Mouse (Mus musculus) liver, embryonic 16.5 days (tissue): ENCODE data around the gene Hist1h4h. TPM values are rescaled to one million over a fixed set of nuclear protein-coding genes. Genes with fewer than 3 reads are reported as not detected.
"Not testable (repeated sequence)": the region's sequence is repeated elsewhere in the genome, so short reads cannot be mapped to it uniquely, and the experiment has no call there.

ENCODE experiments used
- ATAC-seq: fragments of 200-750 bp; cut with Nextera tagmentation; 2 replicates; pipeline ENCODE4 v1.8.0; 2017; ENCODE audit warnings: low read depth, mild to moderate bottlenecking, moderate number of reproducible peaks, moderate library complexity
- H3K27ac ChIP-seq: fragments of 300-500 bp; sonication (generic); 2 replicates; pipeline ENCODE4 v1.5.1; 2014; ENCODE audit warnings: mild to moderate bottlenecking, low read length
- H3K27me3 ChIP-seq: fragments of 300-500 bp; sonication (generic); 2 replicates; pipeline ENCODE4 v1.6.1; 2014; ENCODE audit warnings: low read depth, low read length, mixed read lengths; ENCODE audit not compliant: control insufficient read depth, insufficient read depth
- H3K36me3 ChIP-seq: fragments of 300-500 bp; sonication (generic); 2 replicates; pipeline ENCODE4 v1.6.1; 2014; ENCODE audit warnings: mild to moderate bottlenecking; ENCODE audit not compliant: control insufficient read depth, insufficient read depth
- H3K4me1 ChIP-seq: fragments of 300-500 bp; sonication (generic); 2 replicates; pipeline ENCODE4 v1.6.1; 2014; ENCODE audit warnings: low read depth, low read length, mixed read lengths; ENCODE audit not compliant: control insufficient read depth
- H3K4me2 ChIP-seq: fragments of 300-500 bp; sonication (generic); 2 replicates; pipeline ENCODE4 v1.6.1; 2014; ENCODE audit warnings: low read depth, low read length, mixed read lengths
- H3K4me3 ChIP-seq: fragments of 300-500 bp; sonication (generic); 2 replicates; pipeline ENCODE4 v1.5.1; 2014; ENCODE audit warnings: low read depth, mild to moderate bottlenecking, low read length
- H3K9ac ChIP-seq: fragments of 300-500 bp; sonication (generic); 2 replicates; pipeline ENCODE4 v1.6.1; 2014; ENCODE audit warnings: low read depth, low read length
- H3K9me3 ChIP-seq: fragments of 300-500 bp; sonication (generic); replicated peaks from 2 replicates; pipeline ENCODE4 v1.6.1; 2016; ENCODE audit warnings: low read length; ENCODE audit not compliant: control insufficient read depth
- WGBS: fragments of 180-500 bp; shearing (Covaris S2); extraction: QIAGEN DNeasy Blood & Tissue Kit; methylation state at CpG from one replicate; pipeline ENCODE4 v1.1.7; 2014; ENCODE audit not compliant: insufficient replicate concordance; 5-methylcytosine and 5-hydroxymethylcytosine counted together
- polyA plus RNA-seq: library from polyadenylated mRNA; unstranded; fragments of >200 nt; fragmentation: Nextera tagmentation; extraction: Ambion mirVana; gene quantifications from 2 replicates; pipeline ENCODE4 v1.2.1, GENCODE M21; 2015

Gene Hist1h4h
- polyA plus RNA-seq, 1 experiment from 2014 or later = 5.5 TPM

DNA sequence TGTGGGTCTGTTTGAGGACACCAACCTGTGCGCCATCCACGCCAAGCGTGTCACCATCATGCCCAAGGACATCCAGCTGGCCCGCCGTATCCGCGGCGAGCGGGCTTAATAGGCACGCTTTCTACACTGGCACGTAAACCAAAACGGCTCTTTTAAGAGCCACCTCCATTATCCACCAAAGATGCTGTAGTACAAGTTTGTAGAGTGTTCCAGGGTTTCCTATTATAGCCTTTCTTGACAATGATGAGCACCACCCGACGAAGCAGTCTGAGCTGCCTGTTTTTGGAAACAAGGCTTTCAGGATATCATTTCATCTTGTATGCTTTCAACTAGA lies 13.9 kb downstream of the Hist1h4h start:
- Histone ChIP-seq H3K4me2 (peak overlapping the region; percentile 44), H3K4me3 (peak overlapping the region; percentile 60), H3K27ac (peak overlapping the region; percentile 99), H3K9ac (peak overlapping the region; percentile 47)
- ATAC-seq = peak; percentile 2; the same call in 1 of the 2 replicates
- 0% methylated on average over 14 of the region's 14 CpGs for WGBS
- H3K9me3 ChIP-seq, H3K27me3 ChIP-seq, H3K36me3 ChIP-seq, H3K4me1 ChIP-seq: not testable (repeated sequence)

DNA sequence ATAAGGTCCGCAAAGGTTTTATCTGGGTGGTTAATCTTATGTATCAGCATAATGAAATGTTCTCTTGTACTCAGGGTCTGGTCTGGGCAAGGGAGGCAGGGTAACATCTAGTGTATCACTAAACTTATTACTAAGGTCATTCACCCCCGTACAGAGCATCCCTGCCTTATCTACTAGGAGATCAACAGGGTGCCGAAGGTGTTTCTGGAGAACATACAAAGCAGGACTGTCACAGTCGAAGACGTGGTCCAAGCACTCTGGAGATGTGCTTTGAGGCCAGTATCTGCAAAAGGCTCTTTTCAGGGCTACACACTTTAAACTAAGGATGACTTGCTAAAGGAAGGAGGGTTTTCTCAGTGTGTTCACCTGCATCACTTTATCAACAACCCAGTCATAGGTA lies 15.8 kb downstream of the Hist1h4h start:
- H3K9me3 ChIP-seq = no peaks in the 10 kb centered on the region
- 71% methylated on average over 5 of the region's 5 CpGs for WGBS
- H3K27ac ChIP-seq = peak overlapping the region; percentile 20; the same call in 1 of the 2 replicates
- no peak for ATAC-seq
- peaks cover 5% of the 10 kb centered on the region; the same call in 1 of the 2 replicates for H3K4me1 ChIP-seq
- 0 out of 2 replicates have a peak overlapping the region, but pooled peaks have one; percentile 7 for H3K4me3 ChIP-seq
- H3K4me2 ChIP-seq = no peak overlapping the region
- no peaks in the 10 kb centered on the region for H3K36me3 ChIP-seq
- H3K9ac ChIP-seq = no peak overlapping the region
- no peaks in the 10 kb centered on the region for H3K27me3 ChIP-seq

DNA sequence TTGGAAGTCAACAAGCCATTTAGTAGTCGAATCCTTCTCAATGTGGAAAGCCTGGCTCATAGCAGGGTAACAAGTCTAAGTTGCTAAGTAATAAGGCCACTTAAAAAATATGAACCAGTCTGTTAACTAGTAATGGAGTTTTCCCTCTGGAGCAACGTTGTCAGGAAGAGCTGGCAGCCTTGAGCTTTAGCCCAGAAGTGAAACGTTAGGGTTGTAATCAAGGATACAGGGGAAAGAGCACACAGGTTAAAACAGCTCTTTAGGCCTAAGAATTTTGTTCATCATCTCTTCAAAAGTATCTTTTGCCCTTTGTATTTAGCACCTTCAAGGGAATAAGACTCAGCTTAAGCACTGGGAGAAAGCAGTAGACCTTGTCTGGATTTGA lies 19.9 kb downstream of the Hist1h4h start:
- peak overlapping the region; percentile 63 for H3K9ac ChIP-seq
- peak overlapping the region; percentile 56 for H3K4me2 ChIP-seq
- peak overlapping the region; percentile 62 for H3K4me3 ChIP-seq
- H3K27me3 ChIP-seq = no peaks in the 10 kb centered on the region
- H3K36me3 ChIP-seq = no peaks in the 10 kb centered on the region
- H3K9me3 ChIP-seq = no peaks in the 10 kb centered on the region
- H3K4me1 ChIP-seq = peaks cover 22% of the 10 kb centered on the region
- 3% methylated on average over 3 of the region's 3 CpGs for WGBS
- peak overlapping the region; percentile 96 for H3K27ac ChIP-seq
- peak; percentile 0; the same call in 1 of the 2 replicates for ATAC-seq

DNA sequence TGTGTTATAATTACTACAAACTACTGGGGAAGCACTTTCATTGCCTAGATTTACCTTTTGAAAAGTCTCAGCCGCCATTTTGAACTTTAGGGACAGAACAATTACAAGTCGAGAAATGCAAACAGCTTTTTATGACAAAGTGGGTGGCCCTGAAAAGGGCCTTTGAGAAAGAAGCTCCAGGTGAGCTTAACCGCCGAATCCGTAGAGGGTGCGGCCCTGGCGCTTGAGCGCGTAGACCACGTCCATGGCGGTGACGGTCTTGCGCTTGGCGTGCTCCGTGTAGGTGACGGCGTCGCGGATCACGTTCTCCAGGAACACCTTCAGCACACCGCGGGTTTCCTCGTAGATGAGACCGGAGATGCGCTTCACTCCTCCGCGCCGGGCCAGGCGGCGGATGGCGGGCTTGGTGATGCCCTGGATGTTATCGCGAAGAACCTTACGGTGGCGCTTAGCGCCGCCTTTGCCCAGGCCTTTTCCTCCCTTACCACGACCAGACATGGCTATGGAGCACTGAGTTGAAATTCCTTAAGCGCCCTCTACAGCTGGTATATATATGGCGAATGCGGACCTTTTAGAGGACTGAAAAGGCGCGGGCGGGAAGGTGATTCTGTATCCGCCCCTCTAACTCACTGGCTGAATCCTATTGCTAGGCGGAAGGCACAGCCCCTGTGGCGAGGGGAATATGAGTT lies 20.4 kb downstream of the Hist1h4h start, which contains the start of gene Hist1h4f:
Gene Hist1h4f (minus strand): TSS at position 503 of the 689 bp plus-strand sequence.
- H3K9me3 ChIP-seq, H3K27me3 ChIP-seq, H3K36me3 ChIP-seq: not testable (repeated sequence)
- ATAC-seq = peak; percentile 68
- Histone ChIP-seq H3K9ac (peak within 1 kb of the TSS; percentile 63), H3K4me3 (peak within 1 kb of the TSS; percentile 62), H3K27ac (peak within 1 kb of the TSS; percentile 96), H3K4me2 (peak within 1 kb of the TSS; percentile 56), H3K4me1 (peaks cover 22% of the 10 kb centered on the region)
- 0% methylated on average over 47 of the region's 47 CpGs for WGBS

DNA sequence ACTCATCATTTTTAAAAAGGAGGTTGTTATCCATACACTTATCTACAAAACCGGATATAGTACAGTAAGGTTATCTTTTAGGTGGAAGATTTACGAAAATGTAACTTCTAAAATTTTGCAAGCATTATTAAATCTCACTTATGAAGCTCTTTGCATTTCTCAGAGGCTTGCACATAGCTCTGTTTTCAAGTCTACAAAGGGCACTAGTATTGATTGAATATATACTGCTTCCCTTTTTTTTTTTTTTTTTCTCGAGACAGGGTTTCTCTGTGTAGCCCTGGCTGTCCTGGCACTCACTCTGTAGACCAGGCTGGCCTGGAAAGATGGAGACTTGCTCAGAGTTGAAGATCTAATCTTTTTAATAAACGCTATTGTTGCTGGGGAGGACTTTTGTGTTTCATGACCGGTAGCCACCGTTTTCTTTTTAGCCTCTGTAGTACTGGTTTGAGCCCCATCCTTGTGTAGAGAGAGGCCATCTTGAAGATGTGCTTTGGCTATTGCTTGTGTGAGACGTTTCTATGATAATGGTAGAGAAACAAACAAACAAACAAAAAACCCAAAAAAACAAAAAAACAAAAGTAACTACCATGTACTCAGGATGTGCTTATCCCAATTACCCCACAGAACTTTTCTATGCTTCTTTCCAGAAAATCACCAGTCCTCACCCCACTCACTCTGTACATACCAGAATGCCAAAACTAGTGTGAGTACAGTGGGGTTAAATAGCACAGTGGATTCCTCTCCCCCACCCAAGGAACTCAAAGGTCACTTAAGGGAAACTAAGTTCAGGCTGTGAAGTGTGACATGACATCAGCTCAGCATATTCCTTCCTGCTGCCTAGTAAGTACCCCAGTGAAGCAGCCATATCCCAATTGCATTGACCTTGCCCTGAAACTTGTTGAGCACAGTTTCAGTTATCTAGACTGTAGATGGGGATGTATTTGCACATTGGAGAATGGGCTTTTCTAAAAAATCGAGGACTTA lies 21.4 kb downstream of the Hist1h4h start:
- Histone ChIP-seq H3K27me3 (no peaks in the 10 kb centered on the region), H3K9ac (peak overlapping the region; percentile 63), H3K4me3 (peak overlapping the region; percentile 62), H3K36me3 (no peaks in the 10 kb centered on the region), H3K9me3 (no peaks in the 10 kb centered on the region), H3K4me1 (peaks cover 25% of the 10 kb centered on the region), H3K27ac (peak overlapping the region; percentile 96), H3K4me2 (peak overlapping the region; percentile 56)
- no peak for ATAC-seq
- WGBS = 36% methylated on average over 8 of the region's 8 CpGs

DNA sequence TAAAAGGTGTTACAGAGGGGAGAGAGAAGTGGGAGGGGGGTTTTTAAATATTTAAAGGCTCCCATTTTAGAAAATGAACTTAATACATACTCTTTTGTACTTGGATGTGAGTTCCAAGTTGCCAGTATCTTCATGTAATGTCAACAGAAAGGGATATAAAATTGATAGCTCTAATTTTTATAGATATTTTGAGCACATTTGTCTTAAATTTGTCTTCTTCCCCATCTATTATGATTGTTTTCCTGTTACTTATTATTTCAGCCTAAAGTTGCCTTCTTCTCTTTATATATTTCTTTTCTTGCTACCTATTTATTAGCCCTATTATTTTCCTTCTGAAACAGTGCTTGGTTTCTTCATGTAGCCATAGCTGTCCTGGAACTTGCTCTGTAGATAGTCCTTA lies 22.1 kb downstream of the Hist1h4h start, which contains the start of gene Hist1h1d:
Gene Hist1h1d (plus strand): TSS at position 301 of the 400 bp plus-strand sequence.
- peaks cover 25% of the 10 kb centered on the region for H3K4me1 ChIP-seq
- peak within 1 kb of the TSS; percentile 82 for H3K9ac ChIP-seq
- H3K36me3 ChIP-seq = no peaks in the 10 kb centered on the region
- H3K27ac ChIP-seq = peak within 1 kb of the TSS; percentile 99
- H3K4me2 ChIP-seq = peak within 1 kb of the TSS; percentile 82
- peak within 1 kb of the TSS; percentile 68; the same call in 1 of the 2 replicates for H3K4me3 ChIP-seq
- no peaks in the 10 kb centered on the region for H3K9me3 ChIP-seq
- no peak for ATAC-seq
- H3K27me3 ChIP-seq = no peaks in the 10 kb centered on the region

DNA sequence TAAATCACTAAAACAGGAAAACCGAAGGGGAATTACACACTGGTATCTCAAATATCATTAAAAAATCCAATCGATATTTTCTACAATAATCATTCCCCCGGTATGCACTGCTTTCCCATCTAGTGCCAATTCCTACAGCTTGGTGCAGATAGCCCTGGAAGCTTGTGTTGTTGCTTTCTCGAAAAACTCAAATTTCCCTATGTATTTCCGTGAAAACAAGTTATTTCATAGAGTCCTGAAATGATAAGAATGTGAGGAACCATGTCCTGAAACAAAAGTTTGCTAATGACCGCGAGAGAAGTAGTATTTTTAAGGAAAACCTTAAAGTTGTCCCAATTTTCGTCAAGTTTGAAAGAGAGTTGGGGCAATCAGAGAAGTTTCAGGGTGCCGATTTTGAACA lies 23.5 kb downstream of the Hist1h4h start:
- Histone ChIP-seq H3K4me3 (peak overlapping the region; percentile 68), H3K36me3 (no peaks in the 10 kb centered on the region), H3K27me3 (no peaks in the 10 kb centered on the region), H3K4me2 (peak overlapping the region; percentile 82), H3K27ac (peak overlapping the region; percentile 99), H3K9ac (peak overlapping the region; percentile 82), H3K4me1 (peaks cover 25% of the 10 kb centered on the region), H3K9me3 (no peaks in the 10 kb centered on the region)
- WGBS = 13% methylated on average over 9 of the region's 9 CpGs
- no peak for ATAC-seq

DNA sequence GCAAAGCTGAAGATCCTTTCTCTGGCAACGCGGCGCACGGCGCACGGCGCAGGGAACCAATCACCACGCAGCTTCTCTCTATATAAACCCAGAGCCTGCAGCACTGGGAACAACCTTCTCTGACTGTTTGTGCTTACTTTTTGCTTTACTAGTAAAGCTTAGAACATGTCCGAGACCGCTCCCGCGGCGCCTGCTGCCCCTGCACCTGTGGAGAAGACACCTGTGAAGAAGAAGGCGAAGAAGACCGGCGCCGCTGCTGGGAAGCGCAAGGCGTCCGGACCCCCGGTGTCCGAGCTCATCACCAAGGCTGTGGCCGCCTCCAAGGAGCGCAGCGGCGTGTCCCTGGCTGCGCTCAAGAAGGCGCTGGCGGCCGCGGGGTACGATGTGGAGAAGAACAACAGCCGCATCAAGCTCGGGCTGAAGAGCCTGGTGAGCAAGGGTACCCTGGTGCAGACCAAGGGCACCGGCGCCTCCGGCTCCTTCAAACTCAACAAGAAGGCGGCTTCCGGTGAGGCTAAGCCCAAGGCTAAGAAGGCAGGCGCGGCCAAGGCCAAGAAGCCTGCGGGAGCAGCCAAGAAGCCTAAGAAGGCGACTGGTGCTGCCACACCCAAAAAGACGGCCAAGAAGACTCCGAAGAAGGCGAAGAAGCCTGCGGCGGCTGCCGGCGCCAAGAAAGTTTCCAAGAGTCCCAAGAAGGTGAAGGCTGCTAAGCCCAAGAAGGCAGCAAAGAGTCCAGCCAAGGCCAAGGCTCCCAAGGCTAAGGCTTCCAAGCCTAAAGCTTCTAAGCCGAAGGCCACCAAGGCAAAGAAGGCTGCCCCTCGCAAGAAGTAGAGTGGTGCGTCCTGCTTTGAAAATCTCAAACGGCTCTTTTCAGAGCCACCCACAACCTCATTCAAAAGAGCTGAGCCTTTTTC lies 24.3 kb downstream of the Hist1h4h start:
- peak overlapping the region; percentile 82 for H3K4me2 ChIP-seq
- H3K4me1 ChIP-seq = peaks cover 25% of the 10 kb centered on the region
- peak; percentile 74 for ATAC-seq
- under 1% methylated on average over 54 of the region's 54 CpGs for WGBS
- H3K9ac ChIP-seq = peak overlapping the region; percentile 82
- no peaks in the 10 kb centered on the region for H3K27me3 ChIP-seq
- H3K9me3 ChIP-seq = no peaks in the 10 kb centered on the region
- H3K36me3 ChIP-seq = no peaks in the 10 kb centered on the region
- peak overlapping the region; percentile 68 for H3K4me3 ChIP-seq
- H3K27ac ChIP-seq = peak overlapping the region; percentile 99
